7 mouse cellular contexts compared by ENCODE assay signal in the genomic region with DNA sequence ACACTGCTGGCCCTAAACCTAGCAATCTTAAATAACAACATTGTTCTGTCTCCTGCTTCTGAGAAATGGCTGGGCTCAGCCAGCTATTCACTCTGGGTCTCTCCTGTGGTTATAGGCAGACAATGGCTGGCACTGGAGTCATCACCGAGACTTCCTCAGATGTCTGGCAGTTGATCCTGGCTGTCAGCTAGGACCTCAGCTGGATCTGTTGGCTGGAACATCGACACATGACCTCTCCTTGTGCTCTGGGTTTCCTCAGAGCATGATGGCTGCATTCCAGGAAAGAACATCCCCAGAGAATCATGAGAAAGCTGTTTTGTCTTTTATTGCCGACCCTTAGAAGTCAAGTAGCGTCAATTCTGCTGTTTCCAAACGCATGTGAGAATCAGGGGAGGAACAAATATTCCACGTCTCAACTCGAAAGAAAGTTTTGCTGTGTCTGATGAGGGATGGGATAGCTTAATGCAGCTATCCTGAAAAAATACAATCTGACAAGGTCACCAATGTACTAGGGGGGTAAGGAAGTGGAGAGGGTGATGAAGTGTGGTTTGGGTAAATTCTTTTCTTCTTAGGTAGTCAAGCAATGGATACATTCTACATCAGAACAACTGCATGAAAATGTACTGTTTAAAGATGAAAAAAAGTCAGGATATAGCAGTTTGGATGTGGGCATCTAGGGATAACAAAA.
DNase-seq lines count a peak whose midpoint lies in the region; ATAC-seq lines count a peak whose summit lies in the region.

No protein-coding gene starts in this region.

- intact Hi-C loops in heart, postnatal 10 days (cut with DNase I) = no loop called here

- no peaks in the 10 kb centered on the region for H3K36me3 ChIP-seq in midbrain, embryonic 16.5 days (ENCODE audit: control insufficient read depth, insufficient read depth, low read length)
- H3K36me3 ChIP-seq in midbrain, embryonic 11.5 days (ENCODE audit: control insufficient read depth, insufficient read depth, low read length) = no peaks in the 10 kb centered on the region
- no peaks in the 10 kb centered on the region for H3K36me3 ChIP-seq in embryonic facial prominence, embryonic 12.5 days
- no peaks in the 10 kb centered on the region for H3K36me3 ChIP-seq in limb, embryonic 15.5 days

- no peaks in the 10 kb centered on the region for H3K27me3 ChIP-seq in midbrain, embryonic 16.5 days (ENCODE audit: control insufficient read depth, insufficient read depth, low read depth, low read length)
- H3K27me3 ChIP-seq in midbrain, embryonic 11.5 days (ENCODE audit: control insufficient read depth, insufficient read depth, low read length) = no peaks in the 10 kb centered on the region
- no peaks in the 10 kb centered on the region for H3K27me3 ChIP-seq in embryonic facial prominence, embryonic 12.5 days
- no peaks in the 10 kb centered on the region for H3K27me3 ChIP-seq in limb, embryonic 15.5 days

- no peak overlapping the region for H3K9ac ChIP-seq in midbrain, embryonic 16.5 days (ENCODE audit: low read depth, low read length)
- no peak overlapping the region for H3K9ac ChIP-seq in midbrain, embryonic 11.5 days (ENCODE audit: low read length)
- no peak overlapping the region for H3K9ac ChIP-seq in embryonic facial prominence, embryonic 12.5 days
- no peak overlapping the region for H3K9ac ChIP-seq in limb, embryonic 15.5 days

- no peak overlapping the region for H3K27ac ChIP-seq in midbrain, embryonic 16.5 days (ENCODE audit: low read length)
- H3K27ac ChIP-seq in midbrain, embryonic 11.5 days (ENCODE audit: low read depth, low read length) = no peak overlapping the region
- peak overlapping the region; percentile 36; the same call in 1 of the 2 replicates for H3K27ac ChIP-seq in embryonic facial prominence, embryonic 12.5 days
- H3K27ac ChIP-seq in limb, embryonic 15.5 days = no peak overlapping the region

- H3K4me1 ChIP-seq in midbrain, embryonic 16.5 days (ENCODE audit: control insufficient read depth, insufficient read depth, low read length) = no peaks in the 10 kb centered on the region
- no peaks in the 10 kb centered on the region for H3K4me1 ChIP-seq in midbrain, embryonic 11.5 days (ENCODE audit: control insufficient read depth, insufficient read depth, low read length)
- peaks cover 4% of the 10 kb centered on the region; the same call in 1 of the 2 replicates for H3K4me1 ChIP-seq in embryonic facial prominence, embryonic 12.5 days
- peaks cover 4% of the 10 kb centered on the region for H3K4me1 ChIP-seq in limb, embryonic 15.5 days

- WGBS in midbrain, embryonic 16.5 days = 37% methylated on average over 7 of the region's 7 CpGs
- 56% methylated on average over 7 of the region's 7 CpGs for WGBS in midbrain, embryonic 11.5 days
- 18% methylated on average over 7 of the region's 7 CpGs for WGBS in embryonic facial prominence, embryonic 12.5 days
- 29% methylated on average over 7 of the region's 7 CpGs for WGBS in limb, embryonic 15.5 days

- H3K9me3 ChIP-seq in midbrain, embryonic 16.5 days (replicated peaks; ENCODE audit: control insufficient read depth, low read length, poor library complexity, severe bottlenecking) = no peaks in the 10 kb centered on the region
- no peaks in the 10 kb centered on the region for H3K9me3 ChIP-seq in midbrain, embryonic 11.5 days (ENCODE audit: control insufficient read depth, low read length)
- H3K9me3 ChIP-seq in embryonic facial prominence, embryonic 12.5 days = no peaks in the 10 kb centered on the region
- no peaks in the 10 kb centered on the region for H3K9me3 ChIP-seq in limb, embryonic 15.5 days

- H3K4me2 ChIP-seq in midbrain, embryonic 16.5 days (ENCODE audit: low read length) = no peak overlapping the region
- H3K4me2 ChIP-seq in midbrain, embryonic 11.5 days = no peak overlapping the region
- H3K4me2 ChIP-seq in embryonic facial prominence, embryonic 12.5 days (replicated peaks) = no peak overlapping the region
- H3K4me2 ChIP-seq in limb, embryonic 15.5 days = 0 out of 2 replicates have a peak overlapping the region, but pooled peaks have one; percentile 5

- no peak overlapping the region for H3K4me3 ChIP-seq in midbrain, embryonic 16.5 days (ENCODE audit: low read depth, low read length)
- no peak overlapping the region for H3K4me3 ChIP-seq in midbrain, embryonic 11.5 days (ENCODE audit: low read depth, low read length)
- H3K4me3 ChIP-seq in embryonic facial prominence, embryonic 12.5 days = no peak overlapping the region
- H3K4me3 ChIP-seq in limb, embryonic 15.5 days = no peak overlapping the region

- 0 out of 2 replicates have a peak, but pooled peaks have one; percentile 14 for ATAC-seq in midbrain, embryonic 16.5 days
- ATAC-seq in midbrain, embryonic 11.5 days (ENCODE audit: low FRiP score) = no peak
- ATAC-seq in embryonic facial prominence, embryonic 12.5 days (ENCODE audit: insufficient number of reproducible peaks, insufficient read depth, low FRiP score, low TSS enrichment) = no peak
- ATAC-seq in limb, embryonic 15.5 days (ENCODE audit: insufficient number of reproducible peaks, low FRiP score, low TSS enrichment, low read depth) = peak; percentile 80

- no peak for DNase-seq in midbrain, embryonic 11.5 days (ENCODE audit: low spot score, missing footprints)
- DNase-seq in heart, postnatal 10 days = peak; percentile 91
- DNase-seq in cerebellum, adult 11-12 months = no peak
- no peak for DNase-seq in frontal cortex, postnatal 25 days (ENCODE audit: low spot score in 2 of 2)

Comparison
In these comparisons a context has a peak if more than half of its experiments do, and no peak if none do; other contexts are left out.
1. ATAC-seq: peak in midbrain, embryonic 16.5 days (single experiment) and limb, embryonic 15.5 days (single experiment); none in midbrain, embryonic 11.5 days (single experiment) and embryonic facial prominence, embryonic 12.5 days (single experiment).
2. DNase-seq: peak in heart, postnatal 10 days (2 of 2); none in midbrain, embryonic 11.5 days (single experiment), cerebellum, adult 11-12 months (single experiment) and frontal cortex, postnatal 25 days (0 of 2).